Mouse (Mus musculus) cerebellum, adult 2 months (tissue): ENCODE measurements around the gene Cd5.

Source experiments
- CTCF ChIP-seq: fragments of 200-500 bp; IDR thresholded peaks from 2 replicates; pipeline ENCODE4 v1.5.1; 2011; ENCODE audit warnings: low read depth, mild to moderate bottlenecking, control low read depth, low read length, moderate library complexity, borderline replicate concordance; ENCODE audit not compliant: insufficient read depth
- POLR2A ChIP-seq: fragments of 200-500 bp; IDR thresholded peaks from 2 replicates; pipeline ENCODE4 v1.6.1; 2011; ENCODE audit warnings: low read length, control low read depth, borderline replicate concordance; ENCODE audit not compliant: insufficient read depth

DNA sequence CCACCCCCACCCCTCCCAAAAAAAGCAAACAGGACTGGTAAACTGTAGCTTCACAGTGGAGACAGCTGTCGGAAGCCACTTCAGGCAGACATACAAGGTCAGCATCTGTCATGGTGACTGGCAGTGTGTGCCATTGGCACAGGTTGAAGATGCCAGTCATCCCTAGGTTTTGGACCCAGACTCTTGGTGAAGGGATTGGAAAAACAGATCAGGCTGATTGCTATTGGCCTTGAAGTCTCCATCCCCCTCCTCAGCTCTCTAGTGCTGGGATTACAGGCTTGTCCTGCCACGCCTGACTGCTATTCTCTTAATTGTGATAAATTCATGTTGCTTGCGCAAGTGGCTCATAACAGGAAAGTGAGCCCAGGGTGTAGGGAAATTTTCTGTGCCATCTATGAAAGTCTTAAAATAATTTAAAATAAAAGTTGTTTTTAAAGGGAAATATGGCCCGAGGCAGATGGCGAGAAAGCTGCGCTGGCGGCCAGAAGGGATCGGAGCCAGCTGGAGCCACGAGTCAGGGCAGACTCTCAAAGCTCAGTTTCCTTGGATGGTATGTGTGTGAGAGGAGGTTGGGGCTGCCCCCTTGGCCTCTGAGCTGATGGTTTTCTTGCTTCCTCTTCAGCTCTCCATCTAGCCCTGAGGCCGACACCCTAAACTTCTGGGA is 46.1 kb upstream of the Cd5 start:
- TF ChIP-seq POLR2A: no peak
- TF ChIP-seq CTCF: no peak
